Mouse (Mus musculus) NIH3T3 (cell line): Measurements from ENCODE around the gene Tor1aip1.

ENCODE experiments used
- DNase-seq: peaks from one replicate; pipeline ENCODE4 v3.0.0-alpha.2; 2012; ENCODE audit warnings: low read depth

Tor1aip1 gene

DNA sequence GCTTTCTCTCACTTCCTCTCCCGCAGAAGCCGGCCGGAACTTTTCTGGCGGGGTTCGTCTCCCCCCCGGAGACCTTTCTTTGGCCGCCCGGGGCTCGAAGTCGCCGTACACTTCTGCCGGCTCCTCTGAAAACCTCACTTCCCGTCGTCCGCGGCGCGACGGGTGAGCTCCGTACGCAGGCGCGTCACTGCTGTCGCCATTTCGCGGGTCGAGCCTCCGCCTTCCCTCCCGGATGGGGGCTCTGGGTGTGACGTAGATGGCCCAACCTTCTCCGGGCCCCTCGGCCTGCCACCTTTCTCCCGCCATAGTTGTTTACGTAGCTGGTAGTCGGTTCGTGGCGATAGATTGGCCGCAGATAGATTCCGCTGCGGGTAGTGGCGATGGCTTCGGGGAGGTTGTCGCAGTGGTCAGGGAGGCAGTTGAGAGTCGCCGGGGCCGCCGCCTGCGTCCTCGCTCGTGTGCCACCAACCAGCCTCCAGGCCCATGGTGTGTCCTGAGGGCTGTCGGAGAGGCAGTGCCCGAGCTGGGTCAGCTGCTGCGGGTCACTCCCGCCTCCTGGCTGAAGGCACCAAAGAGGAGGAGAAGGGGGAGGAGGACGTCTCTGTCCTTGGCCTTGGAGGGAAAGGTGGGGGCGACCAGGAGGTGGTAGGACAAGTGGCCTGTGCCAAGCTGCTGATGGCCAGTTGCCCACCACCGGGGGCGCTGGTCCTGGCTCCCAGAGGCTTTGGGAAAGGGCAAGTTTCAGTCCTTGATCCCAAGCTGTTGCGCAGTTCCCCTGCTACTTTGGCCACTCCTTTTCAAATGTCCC lies at the start of gene Tor1aip1:
TSS of gene Tor1aip1 (minus strand) at position 551 of the 808 bp plus-strand sequence.
- DNase-seq: peak; percentile 99

DNA sequence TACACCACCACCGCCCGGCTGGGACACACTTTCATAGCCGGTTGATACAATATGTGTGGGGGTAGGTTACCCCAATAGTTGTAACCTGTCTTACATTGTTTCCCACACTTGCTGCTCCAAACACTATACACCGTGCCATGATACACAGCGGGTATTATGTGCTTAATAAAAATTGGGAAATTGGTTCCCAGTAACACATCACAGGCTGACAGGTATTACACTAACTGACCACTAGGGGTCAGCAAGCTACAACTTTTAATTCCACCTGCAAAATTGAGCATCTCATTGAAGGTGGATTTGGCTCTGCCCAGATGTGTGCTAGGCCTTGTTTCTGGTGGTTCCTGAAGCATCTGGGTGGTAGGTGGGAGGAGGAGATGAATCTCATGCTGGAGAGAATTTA lies 49.5 kb upstream of the Tor1aip1 start:
- peak; percentile 83 for DNase-seq

DNA sequence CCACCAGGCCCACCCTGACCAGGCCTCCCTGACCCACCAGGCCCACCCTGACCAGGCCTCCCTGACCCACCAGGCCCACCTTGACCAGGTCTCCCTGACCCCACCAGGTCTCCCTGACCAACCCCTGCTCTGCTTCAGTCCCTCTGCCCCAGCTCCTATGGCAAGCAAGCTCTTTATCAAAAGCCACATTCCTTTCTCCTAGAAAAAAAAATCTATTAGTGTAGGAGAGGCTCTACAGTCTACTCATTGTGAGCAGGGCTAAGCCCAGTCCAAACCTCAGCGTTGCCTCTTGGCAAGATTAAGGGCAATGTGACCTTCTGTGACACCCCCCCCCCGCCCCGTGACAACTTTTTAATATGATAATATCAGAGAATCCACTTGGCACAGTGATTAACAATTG lies 48.3 kb upstream of the Tor1aip1 start:
- DNase-seq: no peak

DNA sequence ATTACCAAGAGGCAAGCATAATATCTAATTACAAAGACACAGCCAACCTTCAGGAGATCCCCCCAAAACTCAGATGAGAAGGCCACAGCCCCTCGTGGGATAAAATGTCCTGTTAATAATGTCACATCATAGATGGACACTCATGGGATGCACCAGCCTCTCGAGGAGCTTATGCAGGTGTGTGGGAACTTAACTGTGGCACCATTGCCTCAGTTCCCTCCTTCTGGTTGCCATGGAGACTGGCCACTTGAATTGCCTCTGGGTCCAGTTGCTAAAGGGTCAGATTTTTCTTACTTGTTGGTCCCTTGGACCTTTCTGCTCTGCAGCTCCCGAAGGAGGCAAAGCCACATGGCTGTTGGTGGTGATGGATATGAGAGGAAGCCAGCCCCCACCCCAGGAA lies 41.4 kb upstream of the Tor1aip1 start:
- DNase-seq: no peak

DNA sequence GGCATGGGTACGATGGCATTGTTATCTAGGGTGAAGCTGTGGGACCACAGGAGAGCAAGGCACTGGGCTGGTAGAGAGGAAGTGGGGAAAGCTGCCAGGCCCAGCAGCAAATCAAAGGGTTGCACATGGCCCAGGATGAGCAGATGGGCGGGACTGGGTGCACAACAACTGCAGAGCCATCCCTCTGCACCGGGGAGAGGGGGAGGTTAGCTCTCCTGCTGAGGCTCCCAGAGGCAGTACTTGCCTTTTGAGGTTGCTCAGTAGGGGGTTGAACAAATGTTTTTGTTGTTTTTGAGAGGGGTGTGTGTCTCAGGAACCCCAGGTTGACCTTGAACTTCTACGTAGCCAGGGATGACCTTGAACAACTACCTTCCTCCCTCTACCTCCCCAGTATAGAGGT lies 40.2 kb upstream of the Tor1aip1 start:
- peak; percentile 12 for DNase-seq

DNA sequence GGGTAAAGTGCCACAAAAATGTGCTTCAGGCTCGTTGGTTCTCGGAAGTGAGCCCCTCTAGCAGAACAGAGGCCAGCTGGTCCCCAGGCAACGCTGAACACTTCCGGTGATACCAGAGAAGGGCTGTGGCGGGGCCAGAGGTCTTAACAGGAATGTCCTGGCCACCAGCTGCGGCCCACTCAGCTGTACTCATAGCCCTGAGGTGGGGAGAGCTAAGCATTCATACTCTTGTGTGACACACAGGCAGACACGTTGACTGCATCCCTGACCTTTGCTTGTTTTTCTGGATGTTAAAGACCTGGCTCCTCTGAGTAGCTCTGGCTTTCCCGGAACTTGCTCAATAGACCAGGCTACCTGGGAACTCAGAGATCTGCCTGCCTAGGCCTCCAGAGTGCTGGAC lies 38.3 kb upstream of the Tor1aip1 start:
- no peak for DNase-seq

DNA sequence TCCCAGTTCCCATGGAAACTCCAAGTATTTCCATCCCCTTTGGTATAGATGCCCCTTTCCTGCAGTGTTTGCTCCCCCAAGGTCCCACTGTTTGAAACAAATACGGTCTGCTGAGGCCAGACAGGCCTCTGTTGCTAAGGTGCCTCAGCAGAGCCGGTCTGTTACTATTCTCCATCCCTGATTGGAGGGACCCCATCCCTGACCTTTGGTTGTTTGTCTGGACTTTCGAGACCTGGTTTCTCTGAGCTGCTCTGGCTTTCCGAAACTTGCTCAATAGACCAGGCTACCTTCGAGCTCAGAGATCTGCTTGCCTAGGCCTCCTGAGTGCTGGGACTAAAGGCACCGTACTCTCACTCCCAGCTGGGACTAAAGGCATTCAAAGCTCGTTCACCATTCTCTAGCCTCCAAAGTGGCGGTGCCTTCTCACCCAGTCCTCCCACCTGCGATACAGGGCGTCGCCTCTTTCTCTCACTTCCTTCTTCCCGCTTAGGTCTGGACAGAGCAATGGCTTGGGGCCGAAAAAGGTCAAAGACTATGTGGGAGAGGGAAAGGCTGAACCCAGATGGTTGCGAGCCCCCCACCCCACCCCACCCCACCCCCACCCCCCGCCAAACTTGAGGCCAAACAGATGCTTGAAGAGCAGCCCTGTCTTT lies 37.0 kb upstream of the Tor1aip1 start:
- no peak for DNase-seq

DNA sequence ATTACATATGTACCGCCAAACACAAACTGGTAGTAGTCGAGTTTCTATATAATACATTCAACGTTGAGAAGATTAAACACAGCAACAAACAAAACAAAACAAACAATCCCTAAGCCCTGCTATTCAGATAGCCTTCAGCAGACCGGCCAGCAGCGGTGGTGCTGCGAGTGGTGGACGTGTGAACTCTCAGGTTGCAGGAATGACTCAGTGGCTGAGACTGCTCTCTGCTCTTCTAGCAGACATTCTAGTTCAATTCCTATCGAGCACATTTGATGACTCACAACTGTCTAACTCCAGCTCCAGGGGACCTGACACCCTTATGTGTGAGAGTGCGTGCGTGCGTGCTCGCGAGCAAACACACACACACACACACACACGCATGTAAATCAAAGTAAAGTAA lies 33.8 kb upstream of the Tor1aip1 start:
- DNase-seq: peak; percentile 69

DNA sequence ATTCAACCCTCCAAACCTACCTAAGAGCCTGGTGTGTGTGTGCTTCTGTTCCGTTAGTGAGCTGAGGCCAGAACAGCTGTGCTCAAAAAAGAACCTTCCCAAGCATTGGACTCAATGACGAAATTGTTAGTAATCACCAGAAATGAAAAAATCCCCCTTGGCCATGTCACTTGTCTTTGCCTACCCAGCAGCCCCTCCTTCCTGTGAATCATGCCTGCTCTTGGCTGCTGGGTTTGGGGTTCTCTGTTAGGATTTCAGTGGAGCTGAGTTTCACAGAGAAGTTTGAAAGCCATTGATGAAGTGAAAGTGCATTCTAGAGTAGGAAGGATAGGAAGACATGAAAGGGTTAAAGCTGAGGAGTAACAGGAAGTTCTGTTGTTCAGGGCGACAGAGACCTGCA lies 29.9 kb upstream of the Tor1aip1 start:
- peak; percentile 58 for DNase-seq

DNA sequence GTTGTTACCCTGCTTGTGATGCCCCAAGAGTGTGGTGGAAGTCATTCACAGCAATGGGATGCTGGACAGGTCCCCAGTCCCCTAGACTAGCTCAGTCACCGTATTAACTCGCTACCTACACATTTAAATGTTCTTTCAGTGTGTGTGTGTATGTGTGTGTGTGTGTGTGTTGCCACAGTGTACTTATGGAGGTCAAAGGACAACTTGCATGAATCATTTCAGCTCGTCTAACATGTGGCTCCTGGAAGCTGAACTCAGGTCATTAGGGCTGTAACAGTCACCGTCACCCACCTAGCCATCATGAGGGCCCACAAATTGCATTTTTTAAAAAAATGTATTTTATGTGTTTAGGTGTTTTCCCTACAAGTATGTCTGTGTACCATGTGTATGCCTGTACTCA lies 25.9 kb upstream of the Tor1aip1 start:
- DNase-seq: no peak

DNA sequence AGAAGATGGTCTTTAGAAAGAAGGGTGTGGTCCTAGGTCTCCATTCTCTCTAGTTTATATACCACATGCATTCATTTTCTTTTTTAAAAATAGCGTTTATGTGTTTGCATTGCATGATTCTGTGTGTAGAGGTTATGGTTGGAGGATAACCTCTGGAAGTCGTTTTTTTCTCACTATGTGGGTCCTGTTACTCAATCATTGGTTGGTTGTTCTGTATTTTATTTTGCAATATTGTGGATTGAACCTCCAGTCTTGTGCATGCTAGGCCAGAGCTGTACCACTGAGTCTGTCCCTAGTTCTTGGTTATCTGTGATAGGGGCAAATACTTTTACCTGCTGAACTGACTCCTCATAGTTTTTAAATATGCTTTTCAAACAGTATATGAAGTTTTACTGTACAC lies 21.9 kb upstream of the Tor1aip1 start:
- no peak for DNase-seq

DNA sequence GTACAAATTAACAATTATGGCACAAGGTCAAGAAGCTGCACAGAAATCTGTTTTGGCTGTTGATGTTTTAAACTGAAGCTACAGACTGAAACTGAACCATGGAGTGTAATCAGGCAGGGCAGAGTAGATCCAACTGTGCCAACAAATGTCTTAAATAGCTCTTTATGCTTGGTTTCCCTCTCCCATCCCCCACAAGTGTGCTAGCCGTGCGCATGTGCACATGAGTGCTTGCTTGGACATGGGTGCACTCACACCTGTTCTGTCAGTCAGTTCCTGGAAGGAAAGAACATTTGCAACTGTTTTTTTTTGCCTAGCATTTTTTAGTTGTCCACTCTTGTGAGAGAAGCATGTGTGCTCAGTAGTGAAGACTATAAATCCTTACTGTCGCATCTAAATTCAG lies 10.4 kb upstream of the Tor1aip1 start:
- DNase-seq: no peak

DNA sequence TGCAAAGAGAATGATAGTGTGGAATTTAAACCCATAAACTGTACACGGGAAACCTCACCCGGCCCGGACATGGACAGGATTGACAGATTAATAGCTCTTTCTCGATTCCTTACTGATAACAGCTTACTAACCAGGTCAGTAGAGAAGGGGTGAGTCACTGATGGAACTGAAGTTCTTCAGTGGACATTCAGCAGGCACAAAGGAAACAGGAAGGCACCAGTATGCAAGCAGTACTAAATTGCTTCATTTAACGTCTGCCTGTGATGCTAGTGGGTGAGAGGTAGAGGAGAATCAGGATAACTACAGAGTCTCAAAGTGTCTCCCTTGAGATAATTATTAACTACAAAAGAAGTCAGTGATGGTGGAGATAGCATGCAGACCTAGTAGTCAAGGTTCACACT lies 7.9 kb upstream of the Tor1aip1 start:
- DNase-seq: no peak

DNA sequence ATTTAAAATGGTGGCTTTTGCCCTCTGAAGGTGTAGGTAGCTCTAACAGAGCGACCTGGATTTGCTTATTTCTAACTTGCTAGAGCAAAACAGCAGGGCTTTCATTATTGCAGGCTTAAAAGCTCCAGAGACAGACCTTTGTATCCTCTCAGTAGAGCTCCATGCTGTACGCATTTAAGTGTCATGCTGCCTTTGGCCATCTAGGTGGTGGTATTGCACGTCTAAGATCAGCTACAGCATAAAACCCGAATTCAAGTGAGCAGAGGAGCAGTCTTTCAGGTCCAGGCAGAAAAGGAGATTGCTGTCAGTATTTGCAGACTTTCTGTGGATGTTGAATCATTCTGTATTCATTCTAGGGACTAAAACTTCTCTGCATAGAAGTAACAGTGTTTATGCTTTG lies 6.7 kb upstream of the Tor1aip1 start:
- DNase-seq: peak; percentile 83

DNA sequence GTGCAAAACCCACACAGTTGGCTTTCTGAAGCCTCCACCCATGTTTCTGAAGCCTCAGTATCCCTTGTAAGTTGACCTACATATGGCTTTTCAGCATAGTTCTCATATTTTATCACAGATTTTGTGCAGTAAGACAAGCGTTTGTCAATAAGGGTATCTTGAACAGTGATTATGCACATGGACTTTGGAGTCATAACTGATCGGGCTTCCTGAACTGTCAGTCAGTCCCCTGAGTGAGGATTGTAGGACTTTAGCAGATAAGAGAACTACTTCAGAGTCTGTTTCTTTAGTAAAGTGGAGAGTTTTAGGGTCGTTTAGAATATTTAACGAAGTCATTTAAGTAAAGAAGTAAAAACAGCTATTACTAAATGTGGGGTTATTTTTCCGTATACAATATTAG lies 6.2 kb upstream of the Tor1aip1 start:
- no peak for DNase-seq

DNA sequence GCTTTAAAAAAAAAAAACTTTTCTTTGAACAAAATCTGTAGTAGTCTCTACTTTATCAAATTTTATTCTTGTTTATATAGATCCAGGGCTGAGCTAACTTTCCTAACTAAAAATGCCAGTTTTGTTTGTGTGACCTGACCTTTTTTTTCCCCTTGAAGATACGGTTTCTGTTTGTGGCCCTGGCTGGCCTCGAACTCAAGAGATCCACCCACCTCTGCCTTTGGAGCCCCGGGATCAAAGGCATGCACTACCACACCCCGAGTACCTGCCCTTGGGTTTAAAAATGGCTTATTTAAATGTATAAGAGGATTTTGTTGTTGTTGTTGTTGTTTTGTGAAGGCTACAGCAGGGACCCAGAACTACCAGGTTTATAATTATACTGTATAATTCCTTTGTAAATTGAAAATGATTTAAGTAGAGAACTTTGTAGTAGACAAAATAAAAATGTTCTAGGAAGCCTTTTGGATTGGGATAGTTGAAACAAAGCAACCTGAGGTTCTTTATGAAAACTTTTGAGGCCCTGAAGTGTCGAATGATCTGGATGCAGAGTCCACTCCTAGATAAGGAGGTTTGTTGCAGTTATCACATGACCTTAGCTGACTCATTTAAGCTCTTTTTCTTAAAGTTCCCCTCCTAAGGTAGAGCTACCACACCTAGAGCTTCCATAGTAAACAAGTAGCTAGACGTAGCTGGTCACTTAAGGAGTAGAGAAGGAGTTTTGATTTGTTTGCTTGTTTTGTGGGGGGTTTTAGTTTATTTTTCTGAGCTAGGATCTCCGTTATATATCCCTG lies 5.4 kb upstream of the Tor1aip1 start:
- DNase-seq: no peak

DNA sequence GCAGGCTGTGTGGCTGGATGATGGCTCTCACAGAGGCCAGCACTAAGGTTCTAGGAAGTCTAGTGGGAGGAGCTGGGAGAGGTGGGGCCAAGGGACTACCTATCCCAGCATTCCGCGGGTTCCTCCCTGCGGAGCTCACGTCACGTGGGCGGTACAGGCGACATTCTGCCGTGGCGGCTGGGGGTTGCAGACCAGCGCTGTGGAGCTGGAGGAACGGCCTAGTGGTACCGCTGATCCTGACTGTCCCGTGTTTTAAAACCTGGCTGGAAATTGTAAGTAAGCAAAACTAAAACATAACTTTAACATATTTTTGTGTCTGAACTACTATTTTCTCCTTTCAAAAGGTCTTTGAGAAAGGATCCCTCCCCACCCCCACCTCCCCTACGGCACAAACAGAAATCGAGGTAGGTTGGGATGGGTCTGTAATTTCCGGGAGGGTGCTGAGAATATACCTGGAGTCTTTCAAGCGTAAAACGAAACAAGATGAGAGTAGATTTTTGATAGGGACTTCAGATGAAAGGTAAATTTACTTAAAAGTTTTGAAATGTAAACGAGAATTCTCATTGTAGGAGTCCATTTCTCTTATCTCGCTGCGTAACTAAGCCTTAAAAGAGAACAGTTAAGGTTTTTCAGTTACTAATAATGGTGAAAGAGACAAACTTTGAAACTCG lies 4.6 kb upstream of the Tor1aip1 start:
- peak; percentile 95 for DNase-seq

DNA sequence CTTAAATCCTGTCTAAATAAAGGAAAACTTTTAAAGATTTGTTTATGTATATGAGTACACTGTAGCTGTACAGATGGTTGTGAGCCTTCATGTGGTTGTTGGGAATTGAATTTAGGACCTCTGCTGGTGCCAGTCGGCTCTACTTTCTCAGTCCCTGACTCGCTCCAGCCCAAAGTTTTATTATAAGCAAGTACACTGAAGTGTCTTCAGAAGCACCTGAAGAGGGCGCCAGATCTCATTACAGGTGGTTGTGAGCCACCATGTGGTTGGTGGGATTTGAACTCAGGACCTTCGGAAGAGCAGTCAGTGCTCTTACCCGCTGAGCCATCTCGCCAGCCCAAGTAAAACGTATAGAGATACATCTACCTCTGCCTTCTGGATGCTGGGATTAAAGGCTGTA lies 3.7 kb upstream of the Tor1aip1 start:
- DNase-seq: peak; percentile 52

DNA sequence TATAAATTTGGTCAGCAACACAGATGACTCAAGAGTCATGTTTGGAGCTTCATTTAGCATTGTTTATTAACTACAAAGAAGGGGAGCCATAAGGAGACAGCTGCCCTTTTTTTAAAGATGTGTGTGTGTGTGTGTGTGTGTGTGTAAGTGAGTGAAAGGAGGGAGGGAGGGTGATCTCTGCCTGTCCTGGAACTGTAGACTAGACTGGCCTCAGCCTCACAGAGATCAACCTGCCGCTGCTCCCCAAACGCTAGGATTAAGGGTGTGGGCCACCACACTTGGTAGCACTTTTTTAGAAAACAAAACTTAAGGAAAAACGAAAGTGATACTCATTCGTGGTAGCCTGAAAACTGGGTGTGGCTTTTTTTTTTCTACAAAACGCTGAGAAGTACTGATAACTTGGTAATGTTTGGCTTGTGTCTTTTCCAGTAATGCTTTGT lies 884 bp upstream of the Tor1aip1 start:
- peak; percentile 49 for DNase-seq

DNA sequence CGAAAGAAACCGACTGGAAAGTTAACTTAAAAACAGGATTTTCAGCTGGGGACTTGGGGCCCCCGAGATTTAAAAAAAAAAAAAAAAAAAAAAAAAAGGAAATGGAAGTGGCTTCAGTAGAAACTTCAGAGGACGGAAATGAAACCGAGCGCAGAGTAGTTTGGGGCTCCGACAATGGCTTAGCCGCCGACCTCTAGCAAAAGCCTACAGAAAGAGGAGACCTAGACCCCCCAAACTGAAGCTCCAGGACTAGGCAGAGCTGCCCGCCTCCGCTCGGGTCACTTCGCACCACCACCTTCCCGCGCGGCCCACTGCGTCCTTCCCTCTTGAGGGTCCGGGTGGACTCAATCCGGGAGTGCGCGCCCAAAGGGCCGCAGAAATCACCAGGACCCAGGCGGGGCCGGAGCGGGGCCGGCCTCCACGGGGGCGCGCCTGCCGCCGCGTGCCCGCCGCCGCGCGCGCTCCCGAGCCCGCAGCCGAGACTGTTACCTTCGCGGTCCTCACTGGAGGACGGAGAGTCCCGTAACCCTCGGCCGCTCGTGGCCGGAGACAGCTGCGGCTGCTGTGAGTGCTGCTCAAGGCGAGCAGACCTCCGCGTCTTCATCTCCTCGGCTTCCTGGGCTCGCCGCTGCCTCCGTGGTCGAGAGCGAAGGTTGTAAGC lies 881 bp downstream of the Tor1aip1 start, which contains the start of gene Tor1aip2:
TSS of gene Tor1aip2 (plus strand) at position 135 of the 661 bp plus-strand sequence.
- DNase-seq: peak; percentile 94

DNA sequence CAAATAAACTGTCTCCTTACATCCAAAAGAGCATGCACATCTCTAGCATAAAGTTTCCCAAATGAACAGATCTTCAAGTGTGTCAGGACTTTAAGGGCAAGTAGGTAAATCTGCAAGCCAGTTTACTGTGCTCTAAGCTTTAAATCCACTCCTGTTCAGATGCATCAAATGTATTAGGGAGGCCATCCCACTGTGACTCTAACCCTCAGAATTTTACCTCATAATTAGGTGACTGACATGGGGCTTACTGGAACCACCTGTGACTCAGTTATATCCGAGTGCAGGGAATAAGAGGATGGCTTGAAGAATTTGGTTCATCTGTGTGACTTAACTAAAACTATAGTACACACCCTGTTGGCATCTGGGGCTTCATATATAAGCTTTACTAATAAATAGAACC lies 1.6 kb downstream of the Tor1aip1 start:
- no peak for DNase-seq

DNA sequence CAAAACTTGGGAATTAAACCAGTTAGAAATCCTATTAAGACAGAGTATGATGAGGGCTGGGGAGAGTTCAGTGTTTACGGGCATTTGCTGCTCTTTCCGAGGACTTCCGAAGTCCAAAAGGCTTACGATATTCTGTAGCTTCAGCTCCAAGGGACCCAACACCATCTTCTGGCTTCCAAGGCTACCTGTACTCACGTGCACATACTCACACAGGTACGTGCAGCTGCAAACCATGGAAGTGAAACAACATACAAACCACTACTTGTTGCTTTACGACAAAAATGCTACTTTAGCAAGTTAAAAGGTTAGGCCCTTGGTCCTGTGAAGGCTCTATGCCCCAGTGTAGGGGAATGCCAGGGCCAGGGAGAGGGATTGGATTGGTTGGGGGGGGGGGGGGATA lies 2.4 kb downstream of the Tor1aip1 start:
- DNase-seq: no peak
